Mouse (Mus musculus) midbrain, embryonic 16.5 days (tissue): ENCODE data around the gene Zfp493. TPM values are rescaled to one million over a fixed set of nuclear protein-coding genes. Genes with fewer than 3 reads are reported as not detected.
A peak's percentile ranks its signal among the peaks of the same experiment; 100 is the strongest.
"Not testable (repeated sequence)": the region's sequence is repeated elsewhere in the genome, so short reads cannot be mapped to it uniquely, and the experiment has no call there.

ENCODE experiments used
- ATAC-seq: fragments of 200-750 bp; cut with Nextera tagmentation; 2 replicates; pipeline ENCODE4 v1.8.0; 2017; ENCODE audit warnings: moderate TSS enrichment
- H3K27ac ChIP-seq: fragments of 300-500 bp; sonication (generic); 2 replicates; pipeline ENCODE4 v1.5.1; 2014; ENCODE audit warnings: mild to moderate bottlenecking, low read length, mixed read lengths
- H3K27me3 ChIP-seq: fragments of 300-500 bp; sonication (generic); 2 replicates; pipeline ENCODE4 v1.6.1; 2014; ENCODE audit warnings: low read depth, low read length, mixed read lengths; ENCODE audit not compliant: control insufficient read depth, insufficient read depth
- H3K36me3 ChIP-seq: fragments of 300-500 bp; sonication (generic); 2 replicates; pipeline ENCODE4 v1.6.1; 2014; ENCODE audit warnings: mild to moderate bottlenecking, low read length, moderate library complexity, mixed read lengths; ENCODE audit not compliant: control insufficient read depth, insufficient read depth
- H3K4me1 ChIP-seq: fragments of 300-500 bp; sonication (generic); 2 replicates; pipeline ENCODE4 v1.6.1; 2014; ENCODE audit warnings: mild to moderate bottlenecking, low read length, mixed read lengths; ENCODE audit not compliant: control insufficient read depth, insufficient read depth
- H3K4me2 ChIP-seq: fragments of 300-500 bp; sonication (generic); 2 replicates; pipeline ENCODE4 v1.6.1; 2014; ENCODE audit warnings: mild to moderate bottlenecking, low read length, mixed read lengths
- H3K4me3 ChIP-seq: fragments of 300-500 bp; sonication (generic); 2 replicates; pipeline ENCODE4 v1.5.1; 2014; ENCODE audit warnings: low read depth, mild to moderate bottlenecking, low read length, moderate library complexity, mixed read lengths
- H3K9ac ChIP-seq: fragments of 300-500 bp; sonication (generic); 2 replicates; pipeline ENCODE4 v1.6.1; 2014; ENCODE audit warnings: low read depth, low read length, mixed read lengths
- H3K9me3 ChIP-seq: fragments of 300-500 bp; sonication (generic); replicated peaks from 2 replicates; pipeline ENCODE4 v1.6.1; 2014; ENCODE audit warnings: mild to moderate bottlenecking, low read length, mixed read lengths; ENCODE audit not compliant: control insufficient read depth, poor library complexity, severe bottlenecking
- WGBS: fragments of 180-500 bp; shearing (Covaris S2); extraction: QIAGEN DNeasy Blood & Tissue Kit; methylation state at CpG from one replicate; pipeline ENCODE4 v1.1.7; 2014; 5-methylcytosine and 5-hydroxymethylcytosine counted together
- polyA plus RNA-seq: library from polyadenylated mRNA; unstranded; fragments of >200 nt; fragmentation: Nextera tagmentation; extraction: Ambion mirVana; gene quantifications from 2 replicates; pipeline ENCODE4 v1.2.1, GENCODE M21; 2015

Zfp493 gene
- polyA plus RNA-seq, 1 experiment from 2014 or later: 3.4 TPM

DNA sequence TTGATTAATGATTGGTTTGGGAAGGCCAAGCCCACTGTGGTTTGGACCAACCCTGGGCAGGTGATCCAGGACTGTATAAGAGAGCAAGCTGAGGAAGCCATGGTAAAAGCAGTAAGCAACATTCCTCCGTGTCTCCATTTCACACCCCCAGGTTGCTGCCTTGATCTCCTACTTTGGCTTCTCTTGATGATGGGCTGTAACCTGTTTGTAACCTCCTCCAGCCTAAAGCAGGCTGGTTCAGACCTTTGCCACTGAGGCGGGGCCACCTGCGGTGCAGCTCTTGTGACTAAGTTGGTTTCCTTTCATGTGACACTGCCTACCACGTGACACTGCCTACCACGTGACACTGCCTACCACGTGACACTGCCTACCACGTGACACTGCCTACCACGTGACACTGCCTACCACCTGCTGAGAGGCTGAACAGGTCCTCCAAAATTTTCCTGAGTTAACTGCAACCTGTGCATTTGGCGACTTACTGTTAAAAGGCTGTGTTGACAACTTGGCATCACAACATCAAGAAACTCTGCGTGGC, 12.5 kb downstream of the Zfp493 start:
- H3K27ac ChIP-seq: no peak overlapping the region

DNA sequence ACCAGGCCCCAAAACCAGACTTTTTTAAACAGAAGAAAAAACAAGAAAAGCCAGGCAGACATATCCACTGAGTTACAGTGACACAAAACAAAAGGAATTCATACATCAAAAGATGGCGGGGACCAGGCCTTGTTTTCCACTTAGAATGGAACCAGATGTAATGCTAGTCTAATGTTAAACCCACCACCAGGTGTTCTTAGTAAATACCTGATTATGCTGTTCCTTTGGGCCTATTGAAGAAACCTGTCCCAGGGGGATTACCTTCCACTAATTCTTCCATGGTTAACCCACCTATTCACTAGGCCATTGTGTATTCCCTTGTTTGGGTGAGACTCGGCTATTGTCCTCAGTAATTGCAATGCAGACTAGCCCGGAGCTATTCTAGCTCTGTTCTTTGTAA, 19.1 kb downstream of the Zfp493 start:
- H3K36me3 ChIP-seq: no peaks in the 10 kb centered on the region
- no peak overlapping the region for H3K4me2 ChIP-seq
- no peaks in the 10 kb centered on the region for H3K4me1 ChIP-seq
- WGBS: 66% methylated on average over 3 of the region's 3 CpGs
- H3K27me3 ChIP-seq: no peaks in the 10 kb centered on the region
- H3K9me3 ChIP-seq: no peaks in the 10 kb centered on the region
- no peak overlapping the region for H3K9ac ChIP-seq
- H3K4me3 ChIP-seq: no peak overlapping the region
- ATAC-seq: no peak
- no peak overlapping the region for H3K27ac ChIP-seq

More for the DNA sequence above, 12.5 kb downstream of the Zfp493 start:
- no peaks in the 10 kb centered on the region for H3K27me3 ChIP-seq
- 93% methylated on average over 10 of the region's 10 CpGs for WGBS
- H3K4me1 ChIP-seq: no peaks in the 10 kb centered on the region
- H3K4me2 ChIP-seq: no peak overlapping the region
- H3K36me3 ChIP-seq: peaks cover 13% of the 10 kb centered on the region
- no peaks in the 10 kb centered on the region for H3K9me3 ChIP-seq
- H3K9ac ChIP-seq: no peak overlapping the region
- no peak for ATAC-seq
- no peak overlapping the region for H3K4me3 ChIP-seq

DNA sequence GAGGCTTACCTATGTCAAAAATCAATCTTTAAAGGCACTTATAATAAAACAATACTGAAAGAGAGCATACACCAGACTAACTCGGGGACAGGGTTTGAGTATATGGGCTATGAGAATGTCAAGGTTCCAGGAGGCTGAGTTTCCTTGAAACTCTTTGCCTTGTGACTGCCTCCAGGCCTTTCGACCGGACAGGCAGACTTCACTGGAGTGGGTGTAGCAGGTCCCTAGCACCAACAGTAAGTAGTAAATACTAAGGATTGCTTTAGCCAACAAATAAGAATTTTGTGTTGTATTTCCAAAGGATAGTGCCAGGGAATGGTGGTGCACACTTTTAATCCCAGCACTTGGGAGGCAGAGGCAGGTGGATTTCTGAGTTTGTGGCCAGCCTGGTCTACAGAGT, 19.7 kb downstream of the Zfp493 start:
- ATAC-seq, H3K9me3 ChIP-seq, H3K27ac ChIP-seq, H3K27me3 ChIP-seq, H3K36me3 ChIP-seq, H3K4me3 ChIP-seq, H3K9ac ChIP-seq, H3K4me2 ChIP-seq, H3K4me1 ChIP-seq: not testable (repeated sequence)
- WGBS: 89% methylated on average over 3 of the region's 3 CpGs

DNA sequence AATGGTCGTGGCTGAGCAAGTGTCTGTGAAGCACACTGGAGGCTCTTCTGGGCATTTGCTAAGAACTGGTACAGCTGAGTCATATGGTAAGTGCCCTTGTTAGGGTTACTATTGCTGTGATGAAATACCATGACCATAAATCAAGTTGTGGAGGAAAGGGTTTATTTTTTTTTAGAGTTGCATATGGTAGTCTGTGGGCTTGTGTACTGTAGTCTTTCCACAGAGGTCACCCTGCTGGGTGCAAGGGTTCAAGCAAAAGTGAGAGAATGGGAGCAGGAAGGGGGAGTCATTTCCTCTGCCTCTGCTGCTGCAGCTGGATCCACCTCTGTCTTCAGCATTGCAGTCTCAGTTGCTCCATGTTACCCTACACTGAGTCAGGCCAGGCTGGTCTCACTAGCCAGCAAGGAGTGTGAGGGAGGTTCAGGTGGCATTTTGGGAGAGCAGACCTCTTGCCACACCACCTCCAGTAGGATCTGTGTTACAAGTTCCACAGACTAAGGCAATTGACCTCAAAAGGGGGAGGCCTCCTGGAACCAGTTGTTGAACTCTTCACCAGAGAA, 32.2 kb downstream of the Zfp493 start:
- 76% methylated on average over 1 of the region's 1 CpGs for WGBS
- Histone ChIP-seq H3K4me3 (no peak overlapping the region), H3K4me2 (no peak overlapping the region), H3K27ac (no peak overlapping the region), H3K4me1 (peaks cover 5% of the 10 kb centered on the region; the same call in 1 of the 2 replicates), H3K36me3 (no peaks in the 10 kb centered on the region), H3K9ac (no peak overlapping the region), H3K27me3 (no peaks in the 10 kb centered on the region), H3K9me3 (no peaks in the 10 kb centered on the region)
- no peak for ATAC-seq

DNA sequence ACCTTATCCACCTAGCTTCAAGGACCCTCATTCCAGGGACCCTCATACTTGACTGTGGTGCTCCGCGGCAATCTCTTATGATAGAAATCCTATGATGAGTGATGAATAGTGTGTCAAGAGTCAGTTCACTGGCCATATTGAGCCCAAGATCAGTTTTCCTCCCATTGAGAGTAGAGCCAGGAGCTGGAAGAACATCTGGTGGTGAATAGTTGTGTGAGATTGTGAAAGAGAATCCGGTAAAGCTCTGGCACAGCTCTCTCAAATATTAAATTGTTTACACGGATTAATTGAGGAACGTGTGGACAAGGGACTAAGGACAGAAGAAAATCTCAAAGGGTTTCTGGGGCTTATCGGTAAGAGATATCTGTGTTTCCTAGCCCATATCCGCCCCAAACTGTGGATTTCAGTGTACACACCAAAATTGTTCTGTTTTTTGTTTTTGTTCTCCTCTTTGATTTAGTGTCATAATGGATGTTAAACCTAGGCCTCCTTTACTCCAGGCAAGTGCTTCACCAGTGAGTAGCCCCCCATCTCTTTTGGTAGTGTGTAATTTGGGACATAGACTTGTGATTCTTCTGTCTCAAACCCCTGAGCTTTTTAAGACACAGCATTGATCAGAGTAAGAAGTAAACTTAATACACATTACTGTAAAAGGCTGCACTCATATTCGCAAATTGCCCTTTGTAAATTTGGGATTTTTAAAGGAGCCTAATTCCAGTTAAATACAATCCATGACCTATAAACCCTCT, 33.6 kb downstream of the Zfp493 start:
- 78% methylated on average over 8 of the region's 8 CpGs for WGBS
- no peak overlapping the region; the same call in 1 of the 2 replicates for H3K9ac ChIP-seq
- H3K4me3 ChIP-seq: peak overlapping the region; percentile 74
- H3K27ac ChIP-seq: peak overlapping the region; percentile 88; the same call in 1 of the 2 replicates
- H3K4me2 ChIP-seq: peak overlapping the region; percentile 85
- peaks cover 6% of the 10 kb centered on the region; the same call in 1 of the 2 replicates for H3K9me3 ChIP-seq
- no peaks in the 10 kb centered on the region for H3K27me3 ChIP-seq
- H3K4me1 ChIP-seq: peaks cover 5% of the 10 kb centered on the region; the same call in 1 of the 2 replicates
- peaks cover 3% of the 10 kb centered on the region; the same call in 1 of the 2 replicates for H3K36me3 ChIP-seq
- peak; percentile 59; the same call in 1 of the 2 replicates for ATAC-seq

DNA sequence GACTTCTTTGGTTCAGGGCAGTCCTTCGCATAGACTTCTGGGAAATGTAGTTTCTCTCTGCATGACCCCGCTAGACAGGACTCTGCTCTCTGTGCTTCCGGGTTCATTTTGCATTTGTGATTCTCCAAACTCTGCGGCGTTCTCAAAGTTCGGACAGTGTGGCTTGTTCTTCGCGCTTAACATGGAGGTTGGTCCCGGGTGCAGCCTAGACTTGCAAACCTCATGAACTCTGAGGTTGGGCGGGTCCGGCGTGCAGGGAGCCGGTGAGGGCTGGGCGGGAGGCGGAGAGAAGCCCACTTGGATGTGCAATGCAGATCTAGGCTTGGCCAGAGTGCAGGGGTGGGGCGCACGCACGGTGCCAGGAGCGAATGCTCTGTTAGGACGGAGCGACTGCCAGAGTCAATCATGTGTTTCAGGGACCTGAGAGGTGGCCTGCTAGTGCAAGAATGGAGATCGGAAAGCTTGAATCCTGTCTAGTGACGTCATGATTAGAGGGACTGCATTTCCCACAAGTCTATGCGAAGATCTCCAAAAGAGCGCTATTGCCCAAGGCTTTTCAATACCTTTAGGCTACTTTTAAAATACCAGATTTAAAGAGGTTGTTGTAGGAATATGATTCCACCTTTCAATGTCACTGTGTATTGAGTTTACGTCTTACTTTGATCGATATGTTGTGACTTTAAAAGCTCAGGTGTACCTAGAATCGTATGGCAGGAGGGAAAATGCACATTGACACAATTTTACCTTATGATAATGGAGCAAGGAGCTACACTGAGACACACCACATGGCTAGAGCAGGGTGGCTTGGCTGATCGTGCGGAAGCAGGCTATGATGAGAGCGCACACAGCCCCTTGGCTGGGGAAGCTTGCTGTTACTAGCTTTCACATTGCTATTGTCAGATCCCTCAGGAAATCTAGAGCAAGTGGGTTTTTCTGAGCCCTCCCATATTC, 34.5 kb downstream of the Zfp493 start, which contains the start of gene Zfp273:
Gene Zfp273, plus strand, starts transcription at position 31 of the 951 bp plus-strand sequence.
- Histone ChIP-seq H3K27me3 (no peaks in the 10 kb centered on the region), H3K36me3 (peaks cover 8% of the 10 kb centered on the region), H3K9ac (peak within 1 kb of the TSS; percentile 83), H3K4me2 (peak within 1 kb of the TSS; percentile 85), H3K4me1 (peaks cover 5% of the 10 kb centered on the region; the same call in 1 of the 2 replicates), H3K4me3 (peak within 1 kb of the TSS; percentile 74), H3K9me3 (peaks cover 13% of the 10 kb centered on the region), H3K27ac (peak within 1 kb of the TSS; percentile 88)
- 3% methylated on average over 31 of the region's 31 CpGs for WGBS
- ATAC-seq: peak; percentile 97

DNA sequence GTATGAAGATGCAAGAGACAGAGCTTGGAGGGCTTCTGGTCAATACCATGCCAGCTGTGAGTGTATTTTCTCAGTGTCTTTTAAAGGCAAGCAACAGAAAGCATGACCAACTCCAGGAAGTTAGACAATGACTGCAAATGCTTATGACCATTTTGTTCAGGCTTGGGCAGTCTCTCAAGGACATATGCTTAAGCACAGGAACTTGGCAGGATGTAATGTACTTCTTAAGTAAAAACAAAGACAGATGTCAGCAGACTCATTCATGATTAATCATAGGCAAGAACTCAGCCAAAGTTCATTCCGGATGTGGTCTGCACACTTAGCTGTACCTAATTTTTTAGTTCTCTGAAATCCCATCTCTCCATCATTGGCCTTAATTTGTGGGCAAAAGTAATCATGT, 39.1 kb downstream of the Zfp493 start:
- H3K4me1 ChIP-seq: peaks cover 5% of the 10 kb centered on the region; the same call in 1 of the 2 replicates
- no peak overlapping the region for H3K4me3 ChIP-seq
- H3K27me3 ChIP-seq: no peaks in the 10 kb centered on the region
- ATAC-seq: no peak
- peaks cover 24% of the 10 kb centered on the region for H3K9me3 ChIP-seq
- no peak overlapping the region for H3K9ac ChIP-seq
- no peak overlapping the region for H3K4me2 ChIP-seq
- peaks cover 26% of the 10 kb centered on the region for H3K36me3 ChIP-seq
- 100% methylated on average over 1 of the region's 1 CpGs for WGBS
- no peak overlapping the region for H3K27ac ChIP-seq

DNA sequence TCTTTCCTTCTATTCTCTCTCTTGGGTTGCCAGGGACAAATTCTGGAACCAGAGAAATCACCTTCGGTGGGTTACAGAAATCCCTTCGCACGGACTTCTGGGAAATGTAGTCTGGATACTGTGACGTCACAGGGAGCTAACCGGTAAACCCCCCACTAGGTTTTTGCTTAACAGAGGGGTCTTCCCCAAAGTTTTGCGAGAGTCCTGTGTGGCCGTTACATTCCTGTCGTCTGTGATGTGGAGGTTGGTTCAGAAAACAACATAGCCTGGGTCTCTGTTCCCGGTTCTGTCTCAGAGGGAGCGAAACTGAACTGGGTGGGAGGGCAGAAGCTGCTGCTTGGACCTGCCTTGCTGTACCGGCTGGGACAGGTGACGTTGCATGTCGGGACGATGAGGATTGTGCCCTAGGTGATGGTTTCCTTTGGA, 51.4 kb downstream of the Zfp493 start, which contains the start of gene Gm10037:
Gene Gm10037, plus strand, starts transcription at position 196 of the 426 bp plus-strand sequence.
- peaks cover 8% of the 10 kb centered on the region for H3K36me3 ChIP-seq
- peak within 1 kb of the TSS; percentile 91 for H3K4me2 ChIP-seq
- ATAC-seq: peak; percentile 88
- H3K4me1 ChIP-seq: peaks cover 6% of the 10 kb centered on the region; the same call in 1 of the 2 replicates
- peak within 1 kb of the TSS; percentile 60 for H3K4me3 ChIP-seq
- H3K9ac ChIP-seq: peak within 1 kb of the TSS; percentile 68
- no peaks in the 10 kb centered on the region; the same call in 1 of the 2 replicates for H3K9me3 ChIP-seq
- peak within 1 kb of the TSS; percentile 56 for H3K27ac ChIP-seq
- no peaks in the 10 kb centered on the region for H3K27me3 ChIP-seq
- 3% methylated on average over 14 of the region's 14 CpGs for WGBS
